Mouse (Mus musculus) MEL (cell line): ENCODE measurements at regions not wholly inside any gene's neighbourhood (a gene's known extent, or its start where the extent isn't known, plus 50 kb on each side); places are given as distances from the start of the nearest gene placed in this dataset.

Experiments
- DNase-seq: peaks from one replicate; pipeline ENCODE4 v3.0.0; 2011; ENCODE audit warnings: low read depth, low spot score
- H3K27ac ChIP-seq: 2 replicates; pipeline ENCODE4 v1.5.1; 2012; ENCODE audit warnings: low read depth, mild to moderate bottlenecking, control low read depth, low read length, moderate library complexity; ENCODE audit not compliant: control insufficient read depth
- H3K27me3 ChIP-seq, 2 experiments: fragments of 150-350 bp in 1 of 2; sonication (generic) in 1 of 2; 2 replicates each; pipeline ENCODE4 v1.6.1; 2012; ENCODE audit warnings: low read length in 2 of 2, mild to moderate bottlenecking in 2 of 2, improper control_type of control experiment in 1 of 2, moderate library complexity in 1 of 2; ENCODE audit not compliant: insufficient read depth in 2 of 2, control insufficient read depth in 1 of 2
- H3K36me3 ChIP-seq, 2 experiments: 2 replicates each; pipeline ENCODE4 v1.6.1; 2012 to 2014; ENCODE audit warnings: low read length in 2 of 2, improper control_type of control experiment in 1 of 2, inconsistent platforms in 1 of 2, mild to moderate bottlenecking in 1 of 2; ENCODE audit not compliant: insufficient read depth in 2 of 2, control insufficient read depth in 1 of 2
- H3K4me1 ChIP-seq, 2 experiments: fragments of 150-350 bp in 1 of 2; sonication (generic) in 1 of 2; 2 replicates each; pipeline ENCODE4 v1.6.1; 2012; ENCODE audit warnings: low read length in 2 of 2, improper control_type of control experiment in 1 of 2, mild to moderate bottlenecking in 1 of 2; ENCODE audit not compliant: insufficient read depth in 2 of 2, control insufficient read depth in 1 of 2
- H3K4me3 ChIP-seq, 2 experiments: fragments of 150-350 bp in 1 of 2; sonication (generic) in 1 of 2; 2 replicates each; pipeline ENCODE4 v1.5.1; 2012; ENCODE audit warnings: low read depth in 2 of 2, low read length in 2 of 2, mild to moderate bottlenecking in 2 of 2, moderate library complexity in 2 of 2, control low read depth in 1 of 2, improper control_type of control experiment in 1 of 2; ENCODE audit not compliant: control insufficient read depth in 1 of 2, insufficient read depth in 1 of 2
- H3K79me2 ChIP-seq: 2 replicates; pipeline ENCODE4 v1.6.1; 2012; ENCODE audit warnings: mild to moderate bottlenecking, low read length, moderate library complexity; ENCODE audit not compliant: control insufficient read depth, poor library complexity, insufficient read depth
- H3K9ac ChIP-seq: 2 replicates; pipeline ENCODE4 v1.6.1; 2012; ENCODE audit warnings: low read depth, mild to moderate bottlenecking, control low read depth, low read length, moderate library complexity; ENCODE audit not compliant: control insufficient read depth, poor library complexity, severe bottlenecking
- H3K9me3 ChIP-seq: fragments of 150-350 bp; sonication (generic); replicated peaks from 2 replicates; pipeline ENCODE4 v1.6.1; 2012; ENCODE audit warnings: mild to moderate bottlenecking, low read length, improper control_type of control experiment, moderate library complexity; ENCODE audit not compliant: insufficient read depth
- BHLHE40 ChIP-seq: IDR thresholded peaks from 2 replicates; pipeline ENCODE4 v1.6.1; 2012; ENCODE audit warnings: low read depth, mild to moderate bottlenecking, inconsistent platforms, low read length, improper control_type of control experiment, borderline replicate concordance
- CHD1 ChIP-seq: IDR thresholded peaks from 2 replicates; pipeline ENCODE4 v1.6.1; 2012; ENCODE audit warnings: low read depth, mild to moderate bottlenecking, inconsistent platforms, low read length, improper control_type of control experiment
- CHD2 ChIP-seq: IDR thresholded peaks from 2 replicates; pipeline ENCODE4 v1.6.1; 2011; ENCODE audit warnings: low read length, improper control_type of control experiment
- ELF1 ChIP-seq: IDR thresholded peaks from 2 replicates; pipeline ENCODE4 v1.6.1; 2014; ENCODE audit warnings: low read depth, mild to moderate bottlenecking, inconsistent platforms, low read length, improper control_type of control experiment, moderate library complexity
- ETS1 ChIP-seq: IDR thresholded peaks from 2 replicates; pipeline ENCODE4 v1.6.1; 2012; ENCODE audit warnings: low read depth, mild to moderate bottlenecking, inconsistent platforms, low read length, improper control_type of control experiment, moderate library complexity
- GABPA ChIP-seq: IDR thresholded peaks from 2 replicates; pipeline ENCODE4 v1.6.1; 2012; ENCODE audit warnings: low read depth, mild to moderate bottlenecking, inconsistent platforms, low read length, improper control_type of control experiment, moderate library complexity
- JUND ChIP-seq: IDR thresholded peaks from 2 replicates; pipeline ENCODE4 v1.6.1; 2011; ENCODE audit warnings: low read depth, mild to moderate bottlenecking, improper control_type of control experiment, low read length
- MEF2A ChIP-seq: IDR thresholded peaks from 2 replicates; pipeline ENCODE4 v1.6.1; 2014; ENCODE audit warnings: low read depth, mild to moderate bottlenecking, inconsistent platforms, low read length, improper control_type of control experiment; ENCODE audit not compliant: poor library complexity, insufficient replicate concordance, severe bottlenecking; ENCODE audit errors: extremely low read depth
- MYC ChIP-seq: IDR thresholded peaks from 2 replicates; pipeline ENCODE4 v1.6.1; 2011; ENCODE audit warnings: low read depth, mild to moderate bottlenecking, low read length, improper control_type of control experiment, moderate library complexity
- POLR2A ChIP-seq, 2 experiments: IDR thresholded peaks; 2 replicates each; pipeline ENCODE4 v1.6.1; 2011 to 2012; ENCODE audit warnings: low read length in 2 of 2, mild to moderate bottlenecking in 2 of 2, control low read depth in 1 of 2, improper control_type of control experiment in 1 of 2, low read depth in 1 of 2, moderate library complexity in 1 of 2; ENCODE audit not compliant: control insufficient read depth in 1 of 2, insufficient read depth in 1 of 2, poor library complexity in 1 of 2
- SIN3A ChIP-seq: IDR thresholded peaks from 2 replicates; pipeline ENCODE4 v1.6.1; 2012; ENCODE audit warnings: low read length, improper control_type of control experiment, inconsistent platforms
- TAL1 ChIP-seq: IDR thresholded peaks from 2 replicates; pipeline ENCODE4 v1.6.1; 2012; ENCODE audit warnings: mild to moderate bottlenecking, inconsistent platforms, low read length, moderate library complexity, mixed read lengths
- TBP ChIP-seq: IDR thresholded peaks from 2 replicates; pipeline ENCODE4 v1.8.0; 2011; ENCODE audit warnings: low read depth, low read length, improper control_type of control experiment
- USF1 ChIP-seq: IDR thresholded peaks from 2 replicates; pipeline ENCODE4 v1.6.1; 2014; ENCODE audit warnings: low read depth, mild to moderate bottlenecking, inconsistent platforms, low read length, improper control_type of control experiment, moderate library complexity
- ZMIZ1 ChIP-seq: IDR thresholded peaks from 2 replicates; pipeline ENCODE4 v1.6.1; 2012; ENCODE audit warnings: low read depth, mild to moderate bottlenecking, inconsistent platforms, low read length, improper control_type of control experiment, moderate library complexity
- ZNF384 ChIP-seq: IDR thresholded peaks from 2 replicates; pipeline ENCODE4 v1.6.1; 2012; ENCODE audit warnings: low read depth, mild to moderate bottlenecking, inconsistent platforms, low read length, improper control_type of control experiment

DNA sequence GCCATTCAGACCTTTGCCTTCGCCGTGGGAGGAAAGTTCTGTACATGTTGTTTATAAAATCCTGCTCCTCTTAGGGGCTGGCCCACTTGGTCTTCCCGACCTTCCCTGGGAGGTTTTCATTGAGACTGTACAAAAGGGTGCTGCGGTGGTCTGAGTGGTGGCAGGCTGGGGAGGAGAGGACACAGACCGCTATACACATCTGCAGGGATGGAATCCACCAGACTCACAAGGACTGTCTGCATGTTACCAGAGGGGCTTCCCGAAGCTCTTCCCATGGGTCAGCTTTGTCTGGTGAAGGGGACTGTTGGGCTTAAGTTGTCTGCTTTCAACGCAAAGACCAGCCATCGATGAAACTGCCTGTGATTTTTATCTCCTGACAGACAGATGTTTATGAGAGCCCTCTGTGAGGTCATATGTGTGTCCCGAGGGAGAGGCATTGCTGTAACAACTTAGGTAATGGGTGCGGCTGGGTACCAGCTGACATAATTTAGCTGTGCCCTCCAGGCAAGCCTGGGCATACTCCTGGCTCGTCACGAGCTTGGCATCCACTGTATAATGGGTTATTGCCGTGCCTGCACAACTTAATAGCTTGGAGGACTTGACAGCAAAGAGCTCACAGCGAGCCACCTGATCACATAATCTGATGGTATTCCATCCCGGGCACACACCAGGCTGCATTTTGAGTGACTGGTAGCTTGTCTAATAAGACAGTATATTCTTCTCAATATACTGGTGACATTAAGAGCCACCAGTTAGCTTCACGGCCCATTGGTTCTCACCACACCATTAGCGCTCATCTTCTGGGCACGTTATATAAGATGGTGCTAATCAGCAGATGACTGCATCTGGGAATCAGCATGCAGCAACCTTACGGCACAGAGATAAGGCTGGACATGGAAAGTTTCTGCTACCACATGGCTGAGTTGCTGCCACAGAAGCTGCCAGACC lies 128.7 kb downstream of the Ptger3 start:
- H3K4me1 ChIP-seq = no peaks in the 10 kb centered on the region
- TF ChIP-seq ZMIZ1 (no peak), CHD2 (no peak), POLR2A (IDR thresholded peaks at IDR 0.05; ENCODE audit: control insufficient read depth in 1 of 2, insufficient read depth in 1 of 2, low read depth in 1 of 2, low read length in 2 of 2, poor library complexity in 1 of 2) (no peak), ZNF384 (no peak), MYC (no peak), TAL1 (no peak), ETS1 (no peak), GABPA (no peak), USF1 (no peak), JUND (no peak), CHD1 (no peak), BHLHE40 (no peak), SIN3A (no peak), ELF1 (no peak), TBP (no peak), MEF2A (no peak)
- TF ChIP-seq, all 39 proteins: peak for 0

More for the DNA sequence above, 128.7 kb downstream of the Ptger3 start:
- Histone ChIP-seq H3K9ac (no peak overlapping the region), H3K9me3 (no peaks in the 10 kb centered on the region), H3K4me3 (no peak overlapping the region), H3K79me2 (no peaks in the 10 kb centered on the region), H3K36me3 (no peaks in the 10 kb centered on the region), H3K27ac (no peak overlapping the region), H3K27me3 (no peaks in the 10 kb centered on the region)
- no peak for DNase-seq
